Mouse (Mus musculus) G1E (cell line): ENCODE data around the gene Gpc6.

Experiments used
- CTCF ChIP-seq: IDR thresholded peaks from 2 replicates; pipeline ENCODE4 v1.5.1; 2012; ENCODE audit warnings: low read depth, low read length, inconsistent platforms, mixed read lengths
- GATA1 ChIP-seq: IDR thresholded peaks from 2 replicates; pipeline ENCODE4 v1.6.1; 2012; ENCODE audit warnings: borderline replicate concordance, low read length, inconsistent platforms, mixed read lengths
- GATA2 ChIP-seq: IDR thresholded peaks from 2 replicates; pipeline ENCODE4 v1.6.1; 2012; ENCODE audit warnings: low read depth, low read length, inconsistent platforms, borderline replicate concordance
- TAL1 ChIP-seq: conservative IDR thresholded peaks from 2 replicates; pipeline ENCODE4 v1.6.1; 2012; ENCODE audit warnings: low read depth, low read length, inconsistent platforms, mixed read lengths

GRCm38 (mm10) chr14:117519574-117519973 is 594.5 kb downstream of the Gpc6 start:
- TF ChIP-seq CTCF (no peak), TAL1 (no peak), GATA1 (no peak), GATA2 (no peak)
